Mouse (Mus musculus): ENCODE data around the gene Nhlrc2.
A peak's percentile ranks its signal among the peaks of the same experiment; 100 is the strongest.
"Not testable (repeated sequence)": the region's sequence is repeated elsewhere in the genome, so short reads cannot be mapped to it uniquely, and the experiment has no call there.

Nhlrc2 gene

DNA sequence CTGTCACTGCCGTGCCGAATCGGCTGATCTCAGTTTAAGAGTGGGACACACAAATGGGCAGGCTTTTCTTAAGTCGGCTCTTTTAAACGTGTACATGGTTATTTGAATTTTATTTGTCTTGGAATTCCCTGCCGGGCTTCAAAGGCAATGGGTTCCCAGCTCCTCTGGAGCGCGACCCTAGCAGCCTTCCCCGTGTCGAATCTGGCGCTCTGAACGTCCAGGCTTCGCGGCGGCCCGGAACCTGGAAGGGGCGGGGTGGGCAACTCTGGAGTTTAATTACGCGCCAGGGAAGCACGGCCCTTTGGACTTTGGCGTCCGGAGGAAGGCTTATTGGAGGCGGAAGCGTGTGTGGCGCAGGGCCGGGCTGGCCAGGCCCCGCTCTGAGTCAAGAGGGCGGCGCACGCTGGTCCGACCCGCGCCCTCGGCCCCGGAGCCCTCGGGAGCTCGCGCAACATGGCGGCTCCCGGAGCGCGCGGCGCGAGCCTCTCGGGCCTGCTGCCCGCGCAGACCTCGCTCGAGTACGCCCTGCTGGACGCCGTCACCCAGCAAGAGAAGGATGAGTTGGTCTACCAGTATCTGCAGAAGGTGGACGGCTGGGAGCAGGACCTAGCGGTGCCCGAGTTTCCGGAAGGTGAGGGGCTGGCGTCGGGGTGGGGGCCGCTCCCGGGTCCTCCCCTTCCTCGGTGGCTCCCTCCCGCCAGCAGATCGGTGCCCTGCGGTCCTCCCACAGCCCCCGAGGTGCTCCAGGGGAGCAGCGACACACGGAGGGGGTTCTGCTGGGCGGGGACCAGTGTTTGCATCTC, at the start of gene Nhlrc2:
Nhlrc2 (plus strand) TSS at position 32 of the 803 bp plus-strand sequence.
- peak; percentile 90 for DNase-seq (ENCODE audit: low spot score)

GRCm38 (mm10) chr19:56503069-56503468, 45.0 kb upstream of the Nhlrc2 start:
- DNase-seq (ENCODE audit: low spot score), result not testable (repeated sequence)

DNA sequence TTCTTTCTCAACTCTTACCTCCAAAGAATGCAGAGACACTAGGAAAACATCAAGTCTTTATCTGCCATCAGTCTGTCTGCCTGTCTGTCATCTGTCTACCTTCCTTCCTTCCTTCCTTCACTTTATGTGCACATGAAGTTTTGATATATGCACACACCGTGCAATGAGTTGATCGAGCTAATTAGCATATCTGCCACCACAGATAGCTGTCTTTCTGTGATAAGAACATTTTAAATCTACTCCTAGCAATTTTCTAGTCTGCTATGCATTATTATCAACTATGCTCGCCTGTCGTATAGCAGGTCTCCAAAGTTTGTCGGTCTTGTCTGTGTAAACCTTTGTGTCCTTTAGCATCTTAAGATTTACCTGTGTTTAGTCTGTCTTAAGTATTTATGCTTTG, 44.5 kb upstream of the Nhlrc2 start:
- not testable (repeated sequence) for DNase-seq (ENCODE audit: low spot score)

DNA sequence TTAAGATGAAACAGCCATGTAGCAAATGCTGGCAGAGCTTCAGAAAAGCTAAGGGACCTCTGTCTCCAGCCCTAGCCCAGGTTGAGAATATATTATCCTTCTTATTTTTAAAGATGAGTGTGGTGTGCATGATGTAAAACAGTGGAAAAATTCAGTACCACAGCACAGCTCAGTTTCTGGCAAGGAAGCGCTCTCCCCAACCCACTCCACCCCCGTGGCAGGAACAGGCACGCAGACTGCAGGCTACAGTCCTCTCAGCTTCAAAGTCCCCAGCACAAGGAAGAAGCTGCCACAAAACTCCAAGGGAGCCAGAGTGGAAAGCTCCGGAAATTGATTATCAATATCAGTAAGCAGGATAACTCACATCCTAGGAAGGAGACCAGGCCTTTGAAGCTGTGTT, 36.9 kb upstream of the Nhlrc2 start:
- not testable (repeated sequence) for DNase-seq (ENCODE audit: low spot score)

- not testable (repeated sequence) for DNase-seq (ENCODE audit: low spot score)
Measured at GRCm38 (mm10) chr19:56513527-56513926, 34.5 kb upstream of the Nhlrc2 start.

DNA sequence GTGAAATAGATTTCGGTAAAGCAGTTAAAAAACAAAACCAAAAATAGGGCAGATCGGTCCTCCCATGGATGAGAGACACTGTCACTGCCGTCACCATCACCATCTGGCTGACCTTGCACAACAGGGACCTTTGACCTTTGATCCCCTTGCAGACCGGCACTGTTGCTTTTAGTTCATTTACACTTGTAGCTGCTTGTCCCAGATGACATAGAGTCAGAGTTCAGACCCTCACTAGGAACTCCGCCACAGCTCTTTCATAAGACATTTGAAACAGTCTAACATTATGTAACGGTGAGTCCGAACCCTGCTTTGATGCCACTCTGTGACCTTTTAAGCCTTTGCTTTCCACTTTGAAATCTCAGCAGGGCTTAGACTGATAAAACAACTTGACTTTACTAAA, 28.7 kb upstream of the Nhlrc2 start:
- not testable (repeated sequence) for DNase-seq (ENCODE audit: low spot score)

DNA sequence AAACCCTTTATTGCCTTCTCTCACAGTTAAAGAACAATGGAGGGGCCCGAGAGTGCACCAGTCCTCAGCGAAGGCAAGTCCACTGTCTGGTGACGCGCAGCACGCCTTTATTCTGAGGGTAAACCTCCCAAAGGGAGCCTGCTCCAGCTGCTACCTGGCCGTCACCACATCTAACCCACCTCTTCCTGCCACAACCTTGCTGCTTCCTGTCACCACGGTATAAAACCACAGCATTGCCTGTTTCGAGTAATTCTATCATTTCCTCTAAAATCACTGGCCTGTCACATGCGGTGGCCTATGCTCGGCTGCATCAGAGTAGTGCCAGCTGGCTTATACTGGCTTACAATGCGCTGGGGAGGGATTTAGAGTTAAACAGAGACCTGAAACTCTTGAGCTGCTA, 17.5 kb upstream of the Nhlrc2 start:
- not testable (repeated sequence) for DNase-seq (ENCODE audit: low spot score)

- DNase-seq (ENCODE audit: low spot score), result no peak
Measured at GRCm38 (mm10) chr19:56531251-56531650, 16.8 kb upstream of the Nhlrc2 start.

DNA sequence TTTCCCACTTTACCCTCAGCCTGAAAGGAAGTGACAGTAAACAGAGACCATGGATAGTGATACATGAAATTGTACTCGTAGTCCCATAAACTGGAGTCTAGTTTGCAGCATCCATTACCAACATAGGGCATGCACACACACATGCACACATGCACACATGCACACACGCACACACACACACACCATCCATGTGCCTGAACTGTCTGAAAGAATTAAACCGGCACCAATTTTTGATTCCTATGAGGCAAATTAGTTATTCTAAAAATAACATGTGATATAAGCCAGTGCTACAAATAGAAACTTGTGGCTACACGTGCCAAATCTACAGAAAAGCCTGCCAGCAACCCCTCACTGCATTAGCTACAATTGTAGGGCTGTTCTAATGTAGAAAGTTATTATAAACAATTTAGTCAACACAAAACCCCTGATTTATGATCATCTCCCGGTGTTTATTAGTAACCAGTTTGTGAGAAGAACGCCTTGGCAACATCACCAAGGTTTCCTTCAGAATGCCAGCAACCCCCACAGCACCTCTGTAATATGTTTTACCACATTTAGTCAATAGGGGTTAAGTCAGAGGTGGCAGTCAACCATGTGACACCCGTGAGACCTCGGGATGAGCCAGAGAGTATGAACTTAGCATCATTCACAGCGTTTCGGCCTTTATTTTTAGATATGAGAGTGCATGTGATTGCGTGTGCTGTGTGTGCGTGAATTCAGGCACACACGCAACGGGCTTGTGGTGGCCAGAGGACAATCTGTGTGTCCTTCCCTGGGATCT, 14.6 kb upstream of the Nhlrc2 start:
- no peak for DNase-seq (ENCODE audit: low spot score)

DNA sequence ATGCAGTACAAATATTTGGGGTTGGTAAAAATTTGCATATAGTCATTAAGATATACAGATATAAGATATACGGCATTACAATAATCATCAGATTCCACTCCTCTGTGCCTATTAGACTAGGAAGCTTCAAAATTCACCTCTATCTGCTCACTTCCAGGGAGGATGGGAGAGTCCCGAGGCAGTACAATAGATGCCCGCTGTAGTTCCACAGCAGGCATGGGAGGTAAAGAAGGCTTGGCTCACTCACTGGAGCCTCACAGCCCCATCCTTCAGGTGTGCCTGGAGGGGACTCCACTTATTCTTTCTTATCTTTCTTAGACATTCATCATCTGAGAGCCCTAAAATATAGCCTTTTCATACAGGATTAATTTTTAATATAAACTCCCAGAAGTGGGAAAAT, 13.7 kb upstream of the Nhlrc2 start:
- no peak for DNase-seq (ENCODE audit: low spot score)

- no peak for DNase-seq (ENCODE audit: low spot score)
Measured at GRCm38 (mm10) chr19:56535064-56535463, 13.0 kb upstream of the Nhlrc2 start.

- DNase-seq (ENCODE audit: low spot score), result no peak
Measured at GRCm38 (mm10) chr19:56535765-56536164, 12.3 kb upstream of the Nhlrc2 start.

GRCm38 (mm10) chr19:56543320-56543719, 4.7 kb upstream of the Nhlrc2 start:
- DNase-seq (ENCODE audit: low spot score), result no peak

- DNase-seq (ENCODE audit: low spot score), result no peak
Measured at GRCm38 (mm10) chr19:56544681-56545388, 3.2 kb upstream of the Nhlrc2 start.

DNA sequence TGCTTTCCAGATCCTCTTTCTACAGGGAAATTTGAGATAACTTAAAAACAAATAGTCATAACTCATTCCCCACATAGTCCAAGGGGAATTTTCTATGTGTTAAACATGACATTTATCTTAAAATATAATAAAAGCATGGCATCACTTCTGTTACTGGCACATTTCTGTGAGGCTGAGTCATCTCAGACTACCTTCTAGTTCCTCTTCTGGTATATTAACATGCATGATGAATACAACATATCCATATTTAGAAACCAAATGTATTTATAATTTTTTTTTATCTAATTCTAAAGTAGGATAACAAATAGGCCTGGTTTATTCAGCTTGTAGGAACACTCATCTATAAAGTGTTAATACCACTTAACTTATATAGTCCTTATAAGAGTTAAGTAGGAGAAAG, 2.0 kb upstream of the Nhlrc2 start:
- DNase-seq (ENCODE audit: low spot score), result no peak

DNA sequence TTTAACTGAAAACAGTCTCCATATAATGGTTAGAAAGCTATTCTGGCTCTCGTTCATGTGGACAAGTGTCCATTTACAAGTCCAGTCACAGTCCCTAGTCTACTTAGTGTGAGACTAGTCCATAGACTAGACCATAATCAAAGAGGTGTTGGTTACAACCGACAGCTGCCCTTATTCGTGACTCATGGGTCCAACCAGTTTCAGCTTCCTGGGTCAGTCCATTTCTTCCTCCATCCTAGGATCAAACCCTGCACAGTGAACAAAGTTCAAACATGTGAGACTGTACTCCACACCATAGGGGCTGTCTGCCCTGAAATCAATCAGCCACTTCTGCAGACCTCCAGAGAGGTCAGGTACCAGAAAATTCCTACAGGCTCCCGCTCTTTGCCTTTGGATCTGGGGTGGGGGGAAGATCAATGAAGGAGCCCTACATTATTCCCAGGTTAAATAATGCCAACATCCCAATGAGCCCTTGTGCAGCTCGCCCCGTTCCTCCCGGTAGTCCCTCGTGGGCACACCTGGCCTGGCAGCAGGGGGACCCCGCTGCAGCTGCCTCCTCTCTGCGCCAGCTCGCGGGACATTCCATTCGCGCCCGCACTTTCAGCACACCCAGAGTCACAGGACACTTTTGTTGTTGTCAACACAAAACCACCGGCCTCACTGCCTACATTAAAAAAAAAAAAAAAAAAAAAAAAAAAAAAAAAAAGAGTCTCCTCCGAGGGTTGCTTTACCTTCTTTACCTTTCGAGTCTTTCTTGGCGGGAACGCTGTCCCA, 418 bp upstream of the Nhlrc2 start, which contains the start of gene Dclre1a:
Dclre1a (minus strand) TSS at position 767 of the 774 bp plus-strand sequence.
- peak; percentile 64 for DNase-seq (ENCODE audit: low spot score)

GRCm38 (mm10) chr19:56549033-56549680, 1.1 kb downstream of the Nhlrc2 start:
- no peak for DNase-seq (ENCODE audit: low spot score)

GRCm38 (mm10) chr19:56553177-56553576, 5.1 kb downstream of the Nhlrc2 start:
- DNase-seq (ENCODE audit: low spot score), result no peak

GRCm38 (mm10) chr19:56555972-56556371, 7.9 kb downstream of the Nhlrc2 start:
- no peak for DNase-seq (ENCODE audit: low spot score)

DNA sequence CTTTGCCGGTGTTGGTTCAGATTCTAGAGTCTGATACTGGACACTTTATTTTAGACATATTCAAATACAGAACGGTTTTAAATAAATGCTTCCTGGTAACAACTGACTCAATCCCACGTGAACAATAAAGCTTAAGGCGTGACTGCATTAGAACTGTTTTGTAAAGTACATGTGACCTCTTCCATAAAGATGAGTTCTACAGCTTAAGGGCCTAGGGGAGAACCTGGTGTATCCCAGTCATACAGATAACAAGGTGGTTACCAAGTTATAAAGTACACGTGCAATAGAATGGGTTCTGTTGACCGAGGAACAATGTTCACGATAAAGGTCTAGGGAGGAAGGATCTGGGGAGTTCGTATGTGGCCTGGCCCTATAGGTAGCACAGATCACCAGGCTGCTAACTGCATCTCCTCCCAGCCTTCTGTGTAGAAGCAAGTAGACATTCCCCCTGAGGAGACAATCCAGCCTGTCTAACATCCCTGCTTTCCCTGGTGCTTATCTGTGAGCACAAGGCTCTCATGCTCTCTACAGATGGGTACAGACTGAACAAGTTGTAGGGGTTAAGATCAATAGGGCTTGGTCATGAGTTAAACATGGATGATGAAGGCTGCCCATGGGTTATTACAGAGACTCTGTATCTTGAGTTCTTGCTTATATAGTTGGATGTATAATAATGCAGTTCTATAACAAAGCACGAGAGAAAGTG, 14.5 kb downstream of the Nhlrc2 start:
- DNase-seq (ENCODE audit: low spot score), result no peak

GRCm38 (mm10) chr19:56563469-56563868, 15.4 kb downstream of the Nhlrc2 start:
- no peak for DNase-seq (ENCODE audit: low spot score)
